Mouse (Mus musculus): ENCODE measurements around the gene Smg8. TPM values are rescaled to one million over a fixed set of nuclear protein-coding genes. Genes with fewer than 3 reads are reported as not detected.

The Smg8 gene
- polyA plus RNA-seq, 1 experiment, result 13.1 TPM

- Histone ChIP-seq H3K36me3 (ENCODE audit: control insufficient read depth, insufficient read depth) (peaks cover 28% of the 10 kb centered on the region), H3K27me3 (ENCODE audit: control insufficient read depth, insufficient read depth, insufficient read length) (no peaks in the 10 kb centered on the region), H3K4me3 (no peak overlapping the region), H3ac (ENCODE audit: control insufficient read depth, insufficient read length) (no peak overlapping the region), H3K79me2 (ENCODE audit: control insufficient read depth, insufficient read depth) (peaks cover 41% of the 10 kb centered on the region), H3K4me2 (ENCODE audit: low read depth) (peak overlapping the region; percentile 30)
- no peak for TF ChIP-seq TCF3 (IDR thresholded peaks at IDR 0.05; ENCODE audit: insufficient read length, low read depth)
- no peak for TF ChIP-seq POLR2A (IDR thresholded peaks at IDR 0.05; ENCODE audit: insufficient read length, low read depth)
- no peak for TF ChIP-seq SRF (IDR thresholded peaks at IDR 0.05; ENCODE audit: control insufficient read depth, insufficient read length, low read depth)
- no peak for TF ChIP-seq MYOD1 (IDR thresholded peaks at IDR 0.05; ENCODE audit: control insufficient read depth in 1 of 3, insufficient read length in 2 of 3, low read depth in 2 of 3)
- no peak for TF ChIP-seq CEBPB (IDR thresholded peaks at IDR 0.05; ENCODE audit: insufficient read depth, poor library complexity, severe bottlenecking)
- TF ChIP-seq TCF12 (IDR thresholded peaks at IDR 0.05; ENCODE audit: insufficient read depth, poor library complexity, severe bottlenecking), result no peak
- no peak for TF ChIP-seq MYOG (IDR thresholded peaks at IDR 0.05; ENCODE audit: control insufficient read depth in 1 of 3, insufficient read depth in 1 of 3, insufficient read length in 2 of 3, low read depth in 2 of 3)
- TF ChIP-seq MAX (IDR thresholded peaks at IDR 0.05; ENCODE audit: low read depth), result no peak
- no peak for TF ChIP-seq POLR2AphosphoS2 (IDR thresholded peaks at IDR 0.05; ENCODE audit: insufficient read length, low read depth)
- TF ChIP-seq USF1 (IDR thresholded peaks at IDR 0.05; ENCODE audit: low read depth), result no peak
- no peak for TF ChIP-seq E2F4 (IDR thresholded peaks at IDR 0.05; ENCODE audit: insufficient read depth)
- no peak for TF ChIP-seq REST (IDR thresholded peaks at IDR 0.05; ENCODE audit: insufficient read depth, insufficient read length)
Observed at GRCm38 (mm10) chr11:87083712-87084111, 2.9 kb downstream of the Smg8 start.

- H3K27me3 ChIP-seq (ENCODE audit: control insufficient read depth, insufficient read depth, insufficient read length), result no peaks in the 10 kb centered on the region
- H3K4me2 ChIP-seq (ENCODE audit: low read depth), result peak within 1 kb of the TSS; percentile 91
- H3K4me3 ChIP-seq, result peak within 1 kb of the TSS; percentile 85
- TF ChIP-seq REST (IDR thresholded peaks at IDR 0.05; ENCODE audit: insufficient read depth, insufficient read length), result no peak
- TF ChIP-seq POLR2AphosphoS2 (IDR thresholded peaks at IDR 0.05; ENCODE audit: insufficient read length, low read depth), result peak; percentile 95
- no peak for TF ChIP-seq TCF3 (IDR thresholded peaks at IDR 0.05; ENCODE audit: insufficient read length, low read depth)
- peak in 2 of 3 experiments; percentile 74 to 85 for TF ChIP-seq MYOD1 (IDR thresholded peaks at IDR 0.05; ENCODE audit: control insufficient read depth in 1 of 3, insufficient read length in 2 of 3, low read depth in 2 of 3)
- TF ChIP-seq MYOG (IDR thresholded peaks at IDR 0.05; ENCODE audit: control insufficient read depth in 1 of 3, insufficient read depth in 1 of 3, insufficient read length in 2 of 3, low read depth in 2 of 3), result peak in 2 of 3 experiments; percentile 91 to 93
- TF ChIP-seq E2F4 (IDR thresholded peaks at IDR 0.05; ENCODE audit: insufficient read depth), result no peak
- no peak for TF ChIP-seq SRF (IDR thresholded peaks at IDR 0.05; ENCODE audit: control insufficient read depth, insufficient read length, low read depth)
- peak; percentile 95 for TF ChIP-seq POLR2A (IDR thresholded peaks at IDR 0.05; ENCODE audit: insufficient read length, low read depth)
- TF ChIP-seq CEBPB (IDR thresholded peaks at IDR 0.05; ENCODE audit: insufficient read depth, poor library complexity, severe bottlenecking), result no peak
- TF ChIP-seq TCF12 (IDR thresholded peaks at IDR 0.05; ENCODE audit: insufficient read depth, poor library complexity, severe bottlenecking), result no peak
- TF ChIP-seq USF1 (IDR thresholded peaks at IDR 0.05; ENCODE audit: low read depth), result no peak
- no peak for TF ChIP-seq MAX (IDR thresholded peaks at IDR 0.05; ENCODE audit: low read depth)
- no peaks in the 10 kb centered on the region for H3K79me2 ChIP-seq (ENCODE audit: control insufficient read depth, insufficient read depth)
- H3K36me3 ChIP-seq (ENCODE audit: control insufficient read depth, insufficient read depth), result peaks cover 14% of the 10 kb centered on the region
- H3ac ChIP-seq (ENCODE audit: control insufficient read depth, insufficient read length), result peak within 1 kb of the TSS; percentile 27
Observed at GRCm38 (mm10) chr11:87073866-87074440, 12.6 kb downstream of the Smg8 start, which contains the start of gene Gdpd1. Gene Gdpd1, minus strand, starts transcription at chr11:87074062.

GRCm38 (mm10) chr11:87073343-87073865 lies 13.2 kb downstream of the Smg8 start:
- Histone ChIP-seq H3K4me3 (peak overlapping the region; percentile 85), H3K36me3 (ENCODE audit: control insufficient read depth, insufficient read depth) (peaks cover 14% of the 10 kb centered on the region), H3K4me2 (ENCODE audit: low read depth) (peak overlapping the region; percentile 91), H3K79me2 (ENCODE audit: control insufficient read depth, insufficient read depth) (no peaks in the 10 kb centered on the region), H3ac (ENCODE audit: control insufficient read depth, insufficient read length) (peak overlapping the region; percentile 27), H3K27me3 (ENCODE audit: control insufficient read depth, insufficient read depth, insufficient read length) (no peaks in the 10 kb centered on the region)
- TF ChIP-seq USF1 (IDR thresholded peaks at IDR 0.05; ENCODE audit: low read depth), result no peak
- TF ChIP-seq POLR2A (IDR thresholded peaks at IDR 0.05; ENCODE audit: insufficient read length, low read depth), result no peak
- TF ChIP-seq MAX (IDR thresholded peaks at IDR 0.05; ENCODE audit: low read depth), result no peak
- no peak for TF ChIP-seq TCF12 (IDR thresholded peaks at IDR 0.05; ENCODE audit: insufficient read depth, poor library complexity, severe bottlenecking)
- TF ChIP-seq REST (IDR thresholded peaks at IDR 0.05; ENCODE audit: insufficient read depth, insufficient read length), result no peak
- TF ChIP-seq MYOG (IDR thresholded peaks at IDR 0.05; ENCODE audit: control insufficient read depth in 1 of 3, insufficient read depth in 1 of 3, insufficient read length in 2 of 3, low read depth in 2 of 3), result no peak
- TF ChIP-seq POLR2AphosphoS2 (IDR thresholded peaks at IDR 0.05; ENCODE audit: insufficient read length, low read depth), result no peak
- no peak for TF ChIP-seq E2F4 (IDR thresholded peaks at IDR 0.05; ENCODE audit: insufficient read depth)
- TF ChIP-seq SRF (IDR thresholded peaks at IDR 0.05; ENCODE audit: control insufficient read depth, insufficient read length, low read depth), result no peak
- no peak for TF ChIP-seq MYOD1 (IDR thresholded peaks at IDR 0.05; ENCODE audit: control insufficient read depth in 1 of 3, insufficient read length in 2 of 3, low read depth in 2 of 3)
- TF ChIP-seq TCF3 (IDR thresholded peaks at IDR 0.05; ENCODE audit: insufficient read length, low read depth), result no peak
- TF ChIP-seq CEBPB (IDR thresholded peaks at IDR 0.05; ENCODE audit: insufficient read depth, poor library complexity, severe bottlenecking), result no peak

GRCm38 (mm10) chr11:87062087-87062486 lies 24.5 kb downstream of the Smg8 start:
- no peaks in the 10 kb centered on the region for H3K79me2 ChIP-seq (ENCODE audit: control insufficient read depth, insufficient read depth)
- TF ChIP-seq REST (IDR thresholded peaks at IDR 0.05; ENCODE audit: insufficient read depth, insufficient read length), result no peak
- TF ChIP-seq E2F4 (IDR thresholded peaks at IDR 0.05; ENCODE audit: insufficient read depth), result no peak
- TF ChIP-seq CEBPB (IDR thresholded peaks at IDR 0.05; ENCODE audit: insufficient read depth, poor library complexity, severe bottlenecking), result no peak
- no peak for TF ChIP-seq MYOD1 (IDR thresholded peaks at IDR 0.05; ENCODE audit: control insufficient read depth in 1 of 3, insufficient read length in 2 of 3, low read depth in 2 of 3)
- TF ChIP-seq POLR2AphosphoS2 (IDR thresholded peaks at IDR 0.05; ENCODE audit: insufficient read length, low read depth), result no peak
- no peak for TF ChIP-seq MAX (IDR thresholded peaks at IDR 0.05; ENCODE audit: low read depth)
- no peak for TF ChIP-seq USF1 (IDR thresholded peaks at IDR 0.05; ENCODE audit: low read depth)
- no peak for TF ChIP-seq POLR2A (IDR thresholded peaks at IDR 0.05; ENCODE audit: insufficient read length, low read depth)
- no peak for TF ChIP-seq TCF12 (IDR thresholded peaks at IDR 0.05; ENCODE audit: insufficient read depth, poor library complexity, severe bottlenecking)
- no peak for TF ChIP-seq MYOG (IDR thresholded peaks at IDR 0.05; ENCODE audit: control insufficient read depth in 1 of 3, insufficient read depth in 1 of 3, insufficient read length in 2 of 3, low read depth in 2 of 3)
- TF ChIP-seq TCF3 (IDR thresholded peaks at IDR 0.05; ENCODE audit: insufficient read length, low read depth), result no peak
- TF ChIP-seq SRF (IDR thresholded peaks at IDR 0.05; ENCODE audit: control insufficient read depth, insufficient read length, low read depth), result no peak
- no peak overlapping the region for H3ac ChIP-seq (ENCODE audit: control insufficient read depth, insufficient read length)
- no peaks in the 10 kb centered on the region for H3K36me3 ChIP-seq (ENCODE audit: control insufficient read depth, insufficient read depth)
- no peaks in the 10 kb centered on the region for H3K27me3 ChIP-seq (ENCODE audit: control insufficient read depth, insufficient read depth, insufficient read length)
- no peak overlapping the region for H3K4me2 ChIP-seq (ENCODE audit: low read depth)
- no peak overlapping the region for H3K4me3 ChIP-seq

Measured in myocyte (in vitro differentiated cells).